Mouse (Mus musculus) thymus, adult 2 months (tissue): ENCODE results near the gene Syt7.

ENCODE experiments used
- CTCF ChIP-seq: fragments of 200-500 bp; IDR thresholded peaks from 2 replicates; pipeline ENCODE4 v1.5.1; 2012; ENCODE audit warnings: mild to moderate bottlenecking, control low read depth, low read length, moderate library complexity, borderline replicate concordance; ENCODE audit not compliant: control insufficient read depth, poor library complexity, insufficient read depth; ENCODE audit errors: extremely low read depth
- POLR2A ChIP-seq: fragments of 200-500 bp; IDR thresholded peaks from 2 replicates; pipeline ENCODE4 v1.6.1; 2012; ENCODE audit warnings: mild to moderate bottlenecking, low read length, control low read depth, moderate library complexity; ENCODE audit not compliant: control insufficient read depth, poor library complexity, insufficient read depth; ENCODE audit errors: extremely low read depth

GRCm38 (mm10) chr19:10433879-10434540, 45.1 kb downstream of the Syt7 start:
- TF ChIP-seq CTCF, result no peak
- TF ChIP-seq POLR2A, result no peak
